Mouse (Mus musculus) yolk sac, embryonic 10.5 days (tissue): Measurements from ENCODE around the gene Oxsr1.

ENCODE experiments used
- DNase-seq: peaks from one replicate; pipeline ENCODE4 v3.0.0-alpha.2; 2017; ENCODE audit warnings: low spot score

Gene Oxsr1

DNA sequence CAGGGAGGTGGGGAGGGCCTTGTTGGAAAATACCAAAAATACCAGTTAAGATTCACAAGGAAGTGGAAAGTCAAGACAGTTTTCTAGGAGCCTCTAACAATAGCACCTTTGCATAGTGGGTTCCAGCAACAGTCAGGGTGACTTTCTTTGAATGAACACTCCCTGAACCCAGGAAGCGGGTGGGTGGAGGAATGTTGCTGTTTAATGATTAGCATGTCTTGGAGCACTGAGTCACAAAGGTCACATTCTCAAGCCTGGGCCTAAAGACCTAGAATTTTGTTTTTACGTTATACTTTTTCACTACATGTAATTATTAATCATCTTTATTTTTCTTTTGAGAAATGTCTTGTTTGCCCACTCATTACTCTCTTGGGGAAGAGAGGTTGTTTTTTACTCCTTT lies 106.9 kb downstream of the Oxsr1 start:
- DNase-seq: peak; percentile 40

DNA sequence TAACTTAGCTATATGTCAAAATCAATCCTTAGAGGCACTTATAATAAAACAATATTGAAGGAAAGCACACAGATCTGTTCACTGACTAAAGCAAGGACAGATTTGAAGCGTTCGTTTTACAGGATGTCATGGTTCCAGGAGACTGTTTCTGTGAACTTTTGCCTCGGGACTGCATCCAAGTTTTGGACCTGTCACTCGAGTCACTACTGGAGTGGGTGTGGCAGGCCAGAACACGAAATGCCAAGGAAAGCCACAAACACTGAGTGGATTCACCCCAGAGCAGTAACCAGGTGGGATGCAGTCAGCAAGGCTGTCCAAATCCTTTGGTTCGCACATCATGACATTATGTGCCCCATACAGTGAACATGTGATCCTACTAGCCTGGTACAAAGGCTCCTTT lies 107.6 kb downstream of the Oxsr1 start:
- no peak for DNase-seq

DNA sequence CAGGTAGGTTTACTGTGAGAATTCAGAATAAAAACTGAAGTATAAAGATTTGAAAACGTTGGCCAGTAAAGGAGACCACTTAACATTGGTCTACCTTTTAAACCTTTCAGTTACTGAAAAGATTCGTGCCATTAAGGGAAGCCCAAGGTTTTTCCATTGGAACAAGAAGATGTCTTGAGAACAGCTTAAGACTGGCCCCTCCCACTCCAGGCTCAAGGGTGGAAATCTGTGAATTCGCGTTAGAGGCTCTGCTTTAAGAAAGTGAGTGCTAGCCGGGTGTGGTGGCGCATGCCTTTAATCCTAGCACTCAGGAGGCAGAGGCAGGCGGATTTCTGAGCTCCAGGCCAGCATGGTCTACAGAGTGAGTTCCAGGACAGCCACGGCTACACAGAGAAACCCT lies 109.2 kb downstream of the Oxsr1 start:
- DNase-seq: no peak

DNA sequence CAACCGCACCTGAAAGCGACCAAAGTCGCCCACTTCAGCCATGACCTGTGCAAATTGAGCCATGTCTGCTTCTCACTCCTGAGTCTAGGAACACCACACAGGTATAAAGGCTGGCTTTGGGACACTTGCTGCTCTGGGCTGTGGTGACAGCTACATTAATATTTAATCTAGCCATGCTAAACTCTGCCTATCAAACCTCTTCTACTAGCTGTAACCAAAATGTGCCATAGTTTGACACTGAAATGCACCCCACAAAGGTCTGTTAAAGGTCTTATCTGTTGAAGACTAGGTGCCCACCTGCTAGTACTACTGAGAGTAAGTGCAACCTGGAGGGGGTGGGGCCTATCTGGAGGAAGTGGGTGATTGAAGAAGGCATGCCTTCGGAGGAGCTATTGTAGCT lies 113.2 kb downstream of the Oxsr1 start, which contains the start of gene Slc22a13:
TSS of gene Slc22a13 (minus strand) at position 101 of the 400 bp plus-strand sequence.
- DNase-seq: no peak

DNA sequence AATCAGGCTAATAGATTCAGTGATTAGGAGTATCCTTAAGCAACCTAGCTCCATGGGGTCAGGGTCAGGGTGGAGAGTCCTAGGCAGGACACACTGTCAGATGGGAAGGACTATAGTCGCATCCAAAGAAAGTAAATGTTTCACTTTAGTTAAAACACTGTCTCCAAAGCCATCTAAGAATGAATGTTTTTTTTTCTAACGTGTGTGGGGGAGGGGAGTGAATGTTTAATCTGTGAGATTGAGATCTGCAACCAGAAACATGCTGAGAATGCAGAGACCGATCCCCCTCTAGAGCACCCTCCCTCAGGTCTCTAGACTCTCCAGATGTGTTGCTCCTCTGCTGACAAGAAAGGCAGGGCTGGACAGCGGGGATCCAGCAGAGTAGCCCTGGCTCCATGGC lies 115.1 kb downstream of the Oxsr1 start:
- DNase-seq: peak; percentile 78

DNA sequence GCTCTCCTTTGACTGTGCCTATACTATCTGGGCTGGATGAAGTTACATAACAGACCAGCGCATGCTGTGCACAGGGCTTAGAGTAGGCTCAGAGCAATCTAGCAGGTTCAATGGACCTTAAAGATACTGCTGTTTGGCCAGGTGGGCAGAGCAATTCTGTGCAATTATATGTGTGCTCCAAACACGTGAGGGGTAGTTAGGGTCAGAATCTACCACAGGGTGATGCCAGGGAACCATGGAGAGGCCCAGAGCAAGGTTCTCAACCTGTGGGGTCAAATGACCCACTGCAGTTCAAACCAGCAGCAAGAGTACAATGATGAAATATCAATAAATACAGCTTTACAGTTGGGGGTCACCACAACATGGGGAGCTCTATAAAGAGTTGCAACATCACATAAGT lies 115.6 kb downstream of the Oxsr1 start:
- no peak for DNase-seq

DNA sequence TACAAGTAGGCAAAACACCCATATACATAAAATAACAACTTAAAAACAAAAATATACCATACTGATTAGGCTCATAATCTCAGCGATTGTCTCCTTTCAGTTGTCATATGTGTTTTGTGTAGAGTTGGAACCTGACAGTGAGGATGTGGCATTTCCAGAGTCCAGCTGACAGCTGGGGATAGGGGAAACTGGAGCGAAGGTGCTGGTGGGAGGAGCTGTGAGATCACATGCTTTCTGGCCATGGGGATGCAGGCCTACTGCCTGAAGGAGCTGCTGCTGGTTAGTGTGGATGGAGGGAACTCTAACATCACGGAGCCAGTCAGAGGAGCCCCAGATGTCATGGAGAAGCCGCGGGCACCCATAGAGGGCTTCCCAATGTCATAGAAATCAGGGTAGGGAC lies 116.5 kb downstream of the Oxsr1 start:
- DNase-seq: no peak

DNA sequence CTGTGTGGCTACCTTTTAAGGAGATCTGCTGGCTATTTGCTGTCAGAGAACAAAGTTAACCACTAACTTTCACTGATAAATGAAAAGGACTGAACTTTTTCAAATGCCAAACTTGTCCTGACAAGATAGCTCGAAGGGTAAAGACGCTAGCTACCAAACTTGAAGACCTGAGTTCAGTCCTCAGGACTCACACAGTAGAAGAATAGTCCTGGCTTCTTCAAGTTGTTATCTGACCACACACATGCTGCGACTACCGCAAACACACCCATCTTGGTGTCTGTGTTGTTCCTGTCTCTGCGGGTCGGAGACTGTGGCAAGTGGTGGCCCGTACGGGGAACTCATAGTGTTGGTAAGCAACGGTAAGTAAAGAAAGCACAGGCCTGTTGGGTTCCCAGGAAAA lies 118.6 kb downstream of the Oxsr1 start:
- DNase-seq: no peak

DNA sequence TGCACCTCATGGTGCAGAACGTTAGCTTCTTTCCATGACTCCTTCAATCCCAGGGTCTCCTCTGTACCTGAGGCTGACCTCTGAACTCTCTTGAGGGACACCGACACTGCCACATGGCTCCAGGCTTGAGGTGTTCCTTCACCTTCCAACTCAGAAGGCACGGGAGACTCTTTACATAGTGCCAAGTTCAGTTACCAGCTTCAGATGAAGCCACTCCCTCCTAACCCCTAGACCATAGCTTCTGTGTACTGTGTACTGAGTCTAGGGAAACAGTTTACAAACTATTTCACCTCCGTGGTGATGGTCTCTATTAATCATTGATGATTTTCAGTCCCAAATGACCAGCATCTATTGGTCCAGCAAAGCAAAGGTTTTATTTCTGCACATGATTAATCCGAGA lies 120.6 kb downstream of the Oxsr1 start:
- no peak for DNase-seq

DNA sequence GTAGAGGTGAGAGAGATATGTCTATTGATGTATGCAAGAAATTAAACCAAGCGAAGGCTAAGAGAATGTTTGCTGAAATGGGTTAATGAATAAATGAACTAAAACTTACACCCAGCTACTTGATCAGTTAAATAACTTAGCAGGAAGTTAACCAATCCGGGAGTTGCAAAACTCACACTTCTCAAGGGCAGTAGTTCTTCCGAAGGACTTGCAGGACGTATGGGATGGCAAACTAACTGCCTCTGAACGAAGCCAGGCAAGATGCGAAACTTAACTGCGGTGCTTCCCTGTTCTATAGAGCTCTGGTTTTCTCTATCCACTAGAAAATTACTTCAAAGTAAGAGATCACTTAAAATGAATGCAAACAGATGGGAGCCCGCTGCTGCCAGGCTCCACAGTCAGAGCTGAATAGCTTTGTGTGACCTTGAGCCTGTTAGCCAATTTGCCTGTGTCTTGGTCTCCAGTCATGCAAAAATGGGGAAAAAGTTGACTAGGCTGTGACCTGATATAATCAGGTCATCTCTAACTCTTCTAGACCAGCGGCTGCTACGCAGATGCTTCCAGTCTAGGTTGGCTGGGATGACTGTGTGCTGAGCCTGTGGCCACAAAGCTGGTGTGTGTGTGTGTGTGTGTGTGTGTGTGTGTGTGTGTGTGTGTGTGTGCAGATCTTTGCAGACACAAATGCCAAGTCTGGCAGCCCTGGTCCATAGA lies 122.9 kb downstream of the Oxsr1 start:
- no peak for DNase-seq

DNA sequence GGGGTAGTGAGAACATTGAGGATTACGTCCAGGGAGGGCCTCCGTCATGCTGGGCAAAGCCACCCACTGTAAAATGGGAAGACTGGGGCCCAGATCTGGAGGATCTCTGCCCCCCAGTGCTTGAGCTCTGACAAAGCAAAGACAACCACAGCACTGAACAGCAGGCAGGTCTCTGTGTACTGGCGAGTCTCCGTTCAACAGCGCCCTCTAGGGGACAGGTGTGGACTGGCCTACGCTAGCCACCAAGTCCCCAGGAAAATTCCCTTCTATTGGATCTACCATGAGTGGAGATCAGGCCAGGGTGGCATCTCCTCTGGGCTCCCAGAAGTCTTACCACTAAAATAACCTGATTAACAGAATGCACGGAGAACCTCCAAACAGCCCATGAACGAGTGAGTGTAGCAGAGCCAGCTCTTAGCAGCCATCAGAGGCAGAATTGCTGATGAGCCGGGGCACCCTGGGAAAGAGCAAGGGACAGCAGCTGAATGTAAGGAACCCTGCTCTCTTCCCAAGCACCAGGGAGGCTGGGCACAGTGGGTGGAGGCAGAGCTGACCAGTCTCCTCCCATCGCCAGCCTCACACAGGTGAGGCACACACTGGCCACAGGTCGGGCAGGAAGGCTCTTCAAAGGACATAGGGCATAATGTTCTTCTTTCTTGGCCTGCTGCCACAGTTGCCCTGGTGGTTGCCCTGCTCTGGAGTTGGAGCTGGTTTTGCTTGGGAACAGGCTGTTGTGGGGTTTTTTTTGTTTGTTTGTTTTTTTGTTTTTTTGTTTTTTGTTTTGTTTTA lies 129.8 kb downstream of the Oxsr1 start:
- peak; percentile 63 for DNase-seq
